Mouse (Mus musculus) liver, adult 2 months (tissue): Measurements from ENCODE around the gene Wnt4.

Source experiments
- CTCF ChIP-seq: fragments of 200-500 bp; IDR thresholded peaks from 2 replicates; pipeline ENCODE4 v1.5.1; 2011; ENCODE audit warnings: low read depth, low read length, control low read depth
- POLR2A ChIP-seq: fragments of 200-500 bp; IDR thresholded peaks from 2 replicates; pipeline ENCODE4 v1.6.1; 2011; ENCODE audit warnings: low read length, control low read depth; ENCODE audit not compliant: insufficient read depth; ENCODE audit errors: extremely low read depth

- no peak for TF ChIP-seq CTCF
- TF ChIP-seq POLR2A = no peak
These were observed 5.5 kb downstream of the Wnt4 start for GRCm38 (mm10) chr4:137282584-137283406.
